Mouse (Mus musculus) forelimb bud, embryonic 11.5 days (tissue): ENCODE data around the gene Rnf5.

Experiments
- DNase-seq: peaks from one replicate; pipeline ENCODE4 v3.0.0-alpha.2; 2012; ENCODE audit warnings: low read depth, low spot score

The Rnf5 gene

GRCm38 (mm10) chr17:34603375-34604060 is at the start of gene Rnf5:
TSS of gene Rnf5 (minus strand) at chr17:34603690.
- peak; percentile 100 for DNase-seq

DNA sequence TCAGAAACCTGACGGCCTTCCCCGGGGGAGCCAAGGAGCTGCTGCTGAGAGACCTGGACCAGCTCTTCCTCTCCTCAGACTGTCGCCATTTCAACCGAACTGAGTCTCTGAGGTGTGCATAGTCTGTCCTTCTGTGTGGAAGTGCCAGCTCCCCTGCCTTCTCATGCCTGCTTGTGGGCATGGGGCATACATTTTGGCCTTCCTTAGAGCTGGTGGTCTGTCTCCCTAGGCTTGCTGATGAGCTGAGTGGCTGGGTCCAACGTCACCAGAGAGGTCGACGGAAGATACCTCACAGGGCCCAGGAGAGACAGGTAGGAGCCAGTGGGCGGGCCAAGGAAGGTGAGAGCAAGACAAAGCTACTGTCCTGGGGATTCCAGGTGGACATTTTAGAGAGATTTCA is 49.5 kb upstream of the Rnf5 start:
- no peak for DNase-seq

DNA sequence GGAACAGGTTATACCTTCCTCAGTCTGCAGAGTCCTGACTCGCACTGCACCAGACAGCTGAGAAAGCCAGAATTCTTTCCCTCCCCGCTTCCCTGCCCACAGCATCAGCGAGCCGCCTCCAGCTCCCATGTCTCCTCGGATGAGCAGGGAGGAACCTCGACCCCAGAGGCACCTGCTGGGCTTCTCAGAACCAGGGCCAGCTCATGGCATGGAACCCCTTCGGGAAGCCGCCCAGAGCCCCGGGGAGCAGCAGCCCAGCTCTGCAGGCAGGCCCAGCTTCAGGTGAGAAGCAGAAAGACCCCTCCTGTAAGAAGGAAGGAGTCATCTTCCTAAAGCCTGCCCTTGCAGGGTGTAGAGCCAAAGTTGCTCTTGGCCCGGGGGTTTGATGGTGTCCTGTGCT is 49.1 kb upstream of the Rnf5 start:
- no peak for DNase-seq

DNA sequence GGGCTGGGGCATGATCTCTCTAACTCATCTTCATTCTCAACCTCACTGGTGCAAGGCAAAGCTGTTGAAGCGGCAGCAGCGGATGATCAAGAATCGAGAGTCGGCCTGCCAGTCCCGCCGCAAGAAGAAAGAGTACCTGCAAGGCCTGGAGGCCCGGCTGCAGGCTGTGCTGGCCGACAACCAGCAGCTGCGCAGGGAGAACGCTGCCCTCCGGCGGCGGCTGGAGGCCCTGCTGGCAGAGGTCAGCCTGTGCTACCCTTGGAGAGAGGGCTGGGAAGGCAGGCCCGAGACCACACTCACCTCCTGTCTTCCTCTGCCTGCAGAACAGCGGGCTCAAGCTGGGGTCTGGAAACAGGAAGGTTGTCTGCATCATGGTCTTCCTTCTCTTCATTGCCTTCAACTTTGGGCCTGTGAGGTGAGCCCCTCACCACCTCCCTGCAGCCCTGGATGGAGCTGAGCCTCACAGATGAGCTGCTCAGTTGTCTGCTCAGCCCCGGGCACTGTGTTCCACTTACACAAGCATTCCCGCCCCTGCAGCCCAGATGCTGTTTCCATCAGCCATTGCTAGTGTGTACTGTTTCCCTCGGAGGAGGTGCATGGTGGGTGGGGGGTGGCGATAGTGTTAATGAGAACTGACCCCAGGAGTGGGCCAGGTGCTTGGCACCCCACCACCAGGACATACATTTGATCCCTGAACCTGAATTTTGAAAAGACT is 48.2 kb upstream of the Rnf5 start:
- DNase-seq = no peak

DNA sequence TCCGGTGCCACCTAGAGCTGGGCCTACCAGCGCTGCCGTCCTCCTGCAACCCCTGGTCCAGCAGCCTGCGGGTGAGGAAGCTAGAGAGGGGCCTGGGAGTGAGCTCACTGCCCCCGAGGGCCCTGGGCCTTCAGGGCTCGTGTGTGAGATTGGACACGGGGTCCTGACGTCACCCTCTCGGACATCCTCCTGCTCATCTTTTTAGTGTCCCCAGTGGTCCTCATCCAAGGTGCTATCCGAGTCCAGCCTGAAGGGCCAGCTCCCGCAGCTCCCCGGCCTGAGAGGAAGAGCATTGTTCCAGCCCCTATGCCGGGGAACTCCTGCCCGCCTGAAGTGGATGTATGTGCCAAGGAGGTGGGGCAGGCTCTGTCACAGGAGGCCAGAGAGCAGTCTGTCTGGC is 47.3 kb upstream of the Rnf5 start:
- no peak for DNase-seq

DNA sequence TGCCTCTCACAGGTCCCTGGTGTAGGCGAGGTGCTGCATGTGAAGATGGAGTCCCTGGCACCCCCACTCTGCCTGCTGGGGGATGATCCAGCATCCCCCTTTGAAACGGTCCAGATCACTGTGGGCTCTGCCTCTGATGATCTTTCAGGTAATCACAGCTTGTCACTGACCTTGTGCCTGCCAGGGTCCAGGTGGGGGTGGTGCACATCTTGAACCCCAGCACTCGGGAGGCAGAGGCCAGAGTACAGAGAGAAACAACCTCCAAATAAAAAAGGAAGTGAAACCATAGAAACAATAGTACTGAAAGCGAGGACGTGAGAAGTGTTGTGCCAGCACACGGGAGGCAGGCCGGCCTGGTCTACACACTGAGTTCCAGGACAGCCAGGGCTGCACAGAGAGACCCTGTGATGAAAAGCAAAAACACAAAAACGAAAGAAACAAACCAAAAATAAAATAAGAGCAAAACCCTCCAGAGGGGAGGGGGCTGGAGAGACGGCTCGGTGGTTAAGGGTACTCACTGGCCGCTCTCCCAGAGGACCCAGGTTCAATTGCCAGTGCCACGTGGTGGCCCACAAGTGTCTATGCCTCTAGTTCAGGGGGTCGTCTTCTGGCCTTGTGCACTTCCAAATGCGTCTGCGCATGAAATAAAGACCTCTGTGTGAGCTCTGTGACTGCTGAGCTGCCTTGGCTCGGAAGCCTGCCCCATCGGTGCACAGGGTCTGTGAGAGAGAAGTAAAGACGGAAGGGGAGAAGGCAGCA is 45.8 kb upstream of the Rnf5 start:
- DNase-seq = no peak

- DNase-seq = no peak
These were observed 44.8 kb upstream of the Rnf5 start for GRCm38 (mm10) chr17:34648141-34648890.

GRCm38 (mm10) chr17:34646906-34647787 is 43.7 kb upstream of the Rnf5 start, which contains the start of gene Atf6b:
TSS of gene Atf6b (plus strand) at chr17:34647146.
- peak; percentile 98 for DNase-seq

DNA sequence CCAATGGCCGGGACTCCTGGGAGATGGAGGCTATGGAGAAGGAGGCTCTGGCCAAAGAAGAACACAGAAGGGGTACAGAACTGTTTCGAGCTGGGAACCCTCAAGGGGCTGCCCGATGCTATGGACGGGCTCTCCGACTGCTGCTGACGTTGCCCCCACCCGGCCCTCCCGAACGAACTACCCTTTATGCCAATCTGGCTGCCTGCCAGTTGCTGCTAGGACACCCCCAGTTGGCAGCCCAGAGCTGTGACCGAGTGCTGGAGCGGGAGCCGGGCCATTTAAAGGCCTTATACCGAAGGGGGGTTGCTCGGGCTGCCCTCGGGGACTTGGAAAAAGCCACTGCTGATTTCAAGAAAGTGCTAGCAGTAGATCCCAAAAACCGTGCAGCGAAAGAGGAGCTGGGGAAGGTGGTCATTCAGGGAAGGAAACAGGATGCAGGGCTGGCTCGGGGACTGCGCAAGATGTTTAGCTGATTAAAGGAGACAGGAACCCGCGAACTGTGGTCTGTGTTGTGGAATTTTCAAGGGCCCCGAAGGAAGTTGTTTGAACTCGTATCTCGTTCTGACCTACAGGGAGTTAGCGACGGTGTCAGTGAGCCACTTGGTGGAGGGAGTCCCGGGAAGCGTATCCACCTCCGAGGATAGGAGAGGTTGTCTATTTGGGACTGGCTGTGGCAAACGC is 42.5 kb upstream of the Rnf5 start:
- DNase-seq = no peak

DNA sequence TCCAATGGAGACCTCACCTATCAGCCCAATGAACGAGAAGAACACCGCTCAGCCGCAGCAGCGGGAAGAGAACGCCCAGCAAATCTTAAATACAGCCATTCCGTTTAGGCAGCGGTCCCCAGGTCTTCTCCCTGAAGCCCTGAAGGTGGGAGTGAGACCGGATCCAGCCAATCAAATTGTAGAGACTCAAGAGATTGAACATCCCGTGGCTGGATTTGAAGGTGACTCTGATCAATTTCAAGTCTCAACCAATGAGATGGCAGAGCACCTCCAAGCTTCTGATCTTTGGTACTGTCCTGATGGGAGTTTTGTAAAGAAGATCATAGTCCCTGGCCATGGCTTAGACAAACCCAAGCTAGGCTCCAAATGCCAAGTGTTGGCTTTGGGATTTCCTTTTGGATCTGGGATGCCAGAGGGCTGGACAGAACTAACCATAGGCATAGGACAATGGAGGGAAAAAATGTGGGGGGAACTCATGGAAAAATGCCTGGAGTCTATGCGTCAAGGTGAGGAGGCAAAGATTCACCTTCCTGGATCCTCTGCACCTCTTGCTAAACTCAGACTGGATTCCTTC is 41.9 kb upstream of the Rnf5 start:
- no peak for DNase-seq

GRCm38 (mm10) chr17:34644608-34645007 is 41.1 kb upstream of the Rnf5 start, which contains the start of gene Fkbpl:
TSS of gene Fkbpl (plus strand) at chr17:34644764.
- DNase-seq = peak; percentile 97

GRCm38 (mm10) chr17:34643944-34644343 is 40.5 kb upstream of the Rnf5 start:
- no peak for DNase-seq

- no peak for DNase-seq
These were observed 39.9 kb upstream of the Rnf5 start for GRCm38 (mm10) chr17:34643379-34643778.

- DNase-seq = no peak
These were observed 38.5 kb upstream of the Rnf5 start for GRCm38 (mm10) chr17:34641945-34642344.

GRCm38 (mm10) chr17:34640778-34641601 is 37.5 kb upstream of the Rnf5 start:
- peak; percentile 53 for DNase-seq

GRCm38 (mm10) chr17:34639461-34640255 is 36.2 kb upstream of the Rnf5 start:
- no peak for DNase-seq

GRCm38 (mm10) chr17:34637459-34637858 is 34.0 kb upstream of the Rnf5 start:
- no peak for DNase-seq

GRCm38 (mm10) chr17:34635671-34636070 is 32.2 kb upstream of the Rnf5 start:
- no peak for DNase-seq
